Mouse (Mus musculus) lung, postnatal 36 days (tissue): ENCODE measurements at regions not wholly inside any gene's neighbourhood (a gene's known extent, or its start where the extent isn't known, plus 50 kb on each side); places are given as distances from the start of the nearest gene placed in this dataset.
A peak's percentile ranks its signal among the peaks of the same experiment; 100 is the strongest.

Experiments used
- DNase-seq: peaks from one replicate; pipeline ENCODE4 v3.0.0; 2022; ENCODE audit warnings: mixed read lengths

GRCm38 (mm10) chr2:30698758-30699535 is 104.1 kb downstream of the Cstad start:
- no peak for DNase-seq

GRCm38 (mm10) chr2:30697851-30698250 is 103.0 kb downstream of the Cstad start:
- DNase-seq = no peak

GRCm38 (mm10) chr2:30695771-30696456 is 101.1 kb downstream of the Cstad start:
- DNase-seq = no peak

GRCm38 (mm10) chr2:30695041-30695440 is 100.2 kb downstream of the Cstad start:
- no peak for DNase-seq

- DNase-seq = peak; percentile 88
Measured at GRCm38 (mm10) chr2:30693206-30694035, 98.6 kb downstream of the Cstad start.

GRCm38 (mm10) chr2:30692561-30693205 is 97.8 kb downstream of the Cstad start:
- DNase-seq = peak; percentile 44

GRCm38 (mm10) chr2:30691857-30692560 is 97.2 kb downstream of the Cstad start:
- DNase-seq = peak; percentile 91

- DNase-seq = peak; percentile 71
Measured at GRCm38 (mm10) chr2:30690925-30691856, 96.4 kb downstream of the Cstad start.

GRCm38 (mm10) chr2:30690307-30690706 is 95.5 kb downstream of the Cstad start:
- DNase-seq = peak; percentile 93

- no peak for DNase-seq
Measured at GRCm38 (mm10) chr2:30688402-30688801, 93.6 kb downstream of the Cstad start.

GRCm38 (mm10) chr2:30687121-30687551 is 92.3 kb downstream of the Cstad start:
- DNase-seq = peak; percentile 60

GRCm38 (mm10) chr2:30686359-30686758 is 91.5 kb downstream of the Cstad start:
- no peak for DNase-seq

GRCm38 (mm10) chr2:30685137-30685860 is 90.5 kb downstream of the Cstad start:
- peak; percentile 69 for DNase-seq

- no peak for DNase-seq
Measured at GRCm38 (mm10) chr2:30684461-30684860, 89.6 kb downstream of the Cstad start.

GRCm38 (mm10) chr2:30682146-30682825 is 87.4 kb downstream of the Cstad start:
- DNase-seq = no peak

- DNase-seq = peak; percentile 29
Measured at GRCm38 (mm10) chr2:30681642-30682041, 86.8 kb downstream of the Cstad start.

- no peak for DNase-seq
Measured at GRCm38 (mm10) chr2:30679041-30679440, 84.2 kb downstream of the Cstad start.

GRCm38 (mm10) chr2:30677498-30677897 is 82.7 kb downstream of the Cstad start:
- no peak for DNase-seq

- peak; percentile 59 for DNase-seq
Measured at GRCm38 (mm10) chr2:30676833-30677459, 82.1 kb downstream of the Cstad start.
